Comparison of ENCODE assay signal across 8 mouse cellular contexts in the genomic region with DNA sequence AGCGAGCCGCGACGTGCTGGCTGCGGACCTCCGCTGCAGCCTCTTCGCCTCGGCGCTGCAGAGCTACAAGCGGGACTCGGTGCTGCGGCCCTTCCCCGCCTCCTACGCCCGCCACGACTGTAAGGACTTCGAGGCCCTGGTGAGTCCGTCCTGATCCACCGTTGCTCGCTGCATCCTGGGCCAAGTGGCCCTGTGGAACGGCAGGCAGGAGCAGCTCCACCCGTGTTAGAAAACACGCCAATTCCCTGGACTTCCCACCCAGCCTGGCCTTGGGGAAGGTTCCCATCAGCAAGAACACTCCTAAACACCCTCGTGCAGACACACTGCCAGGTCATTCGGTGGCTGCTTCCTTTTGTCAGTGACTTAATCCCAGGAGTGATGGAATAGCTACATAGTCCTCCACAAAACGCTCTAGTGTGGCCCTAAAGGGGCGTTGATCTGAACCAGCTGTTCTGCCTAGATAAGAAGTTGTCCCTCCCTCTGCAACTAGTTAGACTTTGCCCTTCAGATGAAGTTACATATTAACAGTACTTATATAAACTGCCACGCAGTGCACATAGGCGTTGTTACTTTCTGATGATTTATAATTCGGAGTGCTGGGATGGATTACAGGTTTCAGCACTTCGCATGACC. TPM values are rescaled to one million over a fixed set of nuclear protein-coding genes. Genes with fewer than 3 reads are reported as not detected.
A peak's percentile ranks its signal among the peaks of the same experiment; 100 is the strongest.
DNase-seq lines count a peak whose midpoint lies in the region; ATAC-seq and TF ChIP-seq lines count a peak whose summit lies in the region.

No protein-coding gene starts in this region.

- peak; percentile 12; the same call in 1 of the 2 replicates for ATAC-seq in hindbrain, embryonic 14.5 days (ENCODE audit: low FRiP score)
- ATAC-seq in liver, postnatal 0 days = peak; percentile 79
- ATAC-seq in stomach, embryonic 16.5 days (ENCODE audit: insufficient read depth, low FRiP score) = peak; percentile 80

- intact Hi-C loops in gastrocnemius, postnatal 14 days (cut with DNase I; ENCODE audit: low total_unique reads) = no loop called here

- WGBS in hindbrain, embryonic 14.5 days = 12% methylated on average over 31 of the region's 31 CpGs
- 3% methylated on average over 31 of the region's 31 CpGs for WGBS in liver, postnatal 0 days (ENCODE audit: insufficient replicate concordance)
- WGBS in stomach, embryonic 16.5 days = 2% methylated on average over 31 of the region's 31 CpGs

- no peak for TF ChIP-seq CTCF in layer of hippocampus, adult 2 months (conservative IDR thresholded peaks at IDR 0.05)
- TF ChIP-seq CTCF in liver, postnatal 0 days (IDR thresholded peaks at IDR 0.05; ENCODE audit: low read depth) = no peak

- peaks cover 12% of the 10 kb centered on the region for H3K4me1 ChIP-seq in hindbrain, embryonic 14.5 days (replicated peaks; ENCODE audit: control insufficient read depth, insufficient read depth, low read length)
- peaks cover 44% of the 10 kb centered on the region for H3K4me1 ChIP-seq in liver, postnatal 0 days (ENCODE audit: insufficient read depth)
- H3K4me1 ChIP-seq in stomach, embryonic 16.5 days (ENCODE audit: control insufficient read depth, insufficient read depth, low read length) = peaks cover 27% of the 10 kb centered on the region

- TF ChIP-seq EP300 in liver, postnatal 0 days (IDR thresholded peaks at IDR 0.05; ENCODE audit: low read depth) = peak; percentile 97

- H3K27ac ChIP-seq in layer of hippocampus, adult 2 months = peak overlapping the region; percentile 96
- H3K27ac ChIP-seq in hindbrain, embryonic 14.5 days = peak overlapping the region; percentile 84
- peak overlapping the region; percentile 99 for H3K27ac ChIP-seq in liver, postnatal 0 days (ENCODE audit: low read depth)
- H3K27ac ChIP-seq in stomach, embryonic 16.5 days (ENCODE audit: low read length) = peak overlapping the region; percentile 97

- H3K4me3 ChIP-seq in layer of hippocampus, adult 2 months = peak overlapping the region; percentile 60
- H3K4me3 ChIP-seq in hindbrain, embryonic 14.5 days (replicated peaks; ENCODE audit: low read length) = peak overlapping the region; percentile 59
- H3K4me3 ChIP-seq in liver, postnatal 0 days (ENCODE audit: low read depth, low read length) = peak overlapping the region; percentile 89
- H3K4me3 ChIP-seq in stomach, embryonic 16.5 days (replicated peaks; ENCODE audit: low read length) = peak overlapping the region; percentile 68

- DNase-seq in layer of hippocampus, adult 2 months (ENCODE audit: low spot score in 2 of 2) = peak in 1 of 2 experiments; percentile 34
- DNase-seq in layer of hippocampus, postnatal 25 days (ENCODE audit: extremely low spot score in 1 of 2, low spot score in 1 of 2) = no peak
- peak; percentile 67 for DNase-seq in embryo, embryonic 10.5 days (ENCODE audit: low spot score)
- no peak for DNase-seq in hindbrain, embryonic 14.5 days (ENCODE audit: low spot score)
- DNase-seq in liver, postnatal 0 days = peak; percentile 73
- DNase-seq in gastrocnemius, postnatal 14 days = no peak
- DNase-seq in frontal cortex, postnatal 14 days (ENCODE audit: low spot score in 2 of 2) = no peak

- H3K4me2 ChIP-seq in hindbrain, embryonic 14.5 days (replicated peaks) = peak overlapping the region; percentile 90
- H3K4me2 ChIP-seq in liver, postnatal 0 days (ENCODE audit: low read depth, low read length) = peak overlapping the region; percentile 99
- peak overlapping the region; percentile 96 for H3K4me2 ChIP-seq in stomach, embryonic 16.5 days (ENCODE audit: low read depth, low read length)

- H3K9me3 ChIP-seq in hindbrain, embryonic 14.5 days (ENCODE audit: control insufficient read depth, low read length) = no peaks in the 10 kb centered on the region
- H3K9me3 ChIP-seq in liver, postnatal 0 days (ENCODE audit: low read length) = no peaks in the 10 kb centered on the region
- H3K9me3 ChIP-seq in stomach, embryonic 16.5 days (replicated peaks; ENCODE audit: control insufficient read depth, low read length) = no peaks in the 10 kb centered on the region

- H3K27me3 ChIP-seq in hindbrain, embryonic 14.5 days (ENCODE audit: control insufficient read depth, insufficient read depth, low read length) = no peaks in the 10 kb centered on the region
- H3K27me3 ChIP-seq in liver, postnatal 0 days (ENCODE audit: insufficient read depth, low read length) = no peaks in the 10 kb centered on the region
- no peaks in the 10 kb centered on the region; the same call in 1 of the 2 replicates for H3K27me3 ChIP-seq in stomach, embryonic 16.5 days (ENCODE audit: control insufficient read depth, insufficient read depth, low read length)

- no peaks in the 10 kb centered on the region for H3K36me3 ChIP-seq in hindbrain, embryonic 14.5 days (replicated peaks; ENCODE audit: control insufficient read depth, insufficient read depth)
- no peaks in the 10 kb centered on the region for H3K36me3 ChIP-seq in liver, postnatal 0 days (replicated peaks; ENCODE audit: insufficient read depth, low read length)
- no peaks in the 10 kb centered on the region for H3K36me3 ChIP-seq in stomach, embryonic 16.5 days (ENCODE audit: control insufficient read depth, insufficient read depth, low read length)

- peak overlapping the region; percentile 82 for H3K9ac ChIP-seq in hindbrain, embryonic 14.5 days
- H3K9ac ChIP-seq in liver, postnatal 0 days (replicated peaks) = peak overlapping the region; percentile 95
- H3K9ac ChIP-seq in stomach, embryonic 16.5 days (ENCODE audit: low read length) = peak overlapping the region; percentile 91

RNA-seq across cellular contexts. Expression of a gene that starts 20.5 kb away (rescaled TPM):
- total RNA-seq in layer of hippocampus, adult 2 months (2021) = 1 to 10 TPM; 5.0 to 5.1 TPM
- 1 to 10 TPM; 3.7 to 4.6 TPM for total RNA-seq in layer of hippocampus, postnatal 25 days (2021)
- polyA plus RNA-seq in hindbrain, embryonic 14.5 days (2014; fragmentation: Nextera tagmentation; extraction: Ambion mirVana) = 6.3 and 7.9 TPM in 2 replicates
- 11.7 and 12.0 TPM in 2 replicates for polyA plus RNA-seq in liver, postnatal 0 days (2015; fragmentation: Nextera tagmentation; extraction: Ambion mirVana)
- 7.5 and 7.6 TPM in 2 replicates for polyA plus RNA-seq in stomach, embryonic 16.5 days (2015; fragmentation: Nextera tagmentation; extraction: Ambion mirVana)
- total RNA-seq in gastrocnemius, postnatal 14 days (2021) = 1 to 10 TPM; 4.9 to 5.4 TPM

RNA-seq across cellular contexts. Expression of a gene that starts 49.4 kb away (rescaled TPM):
- total RNA-seq in layer of hippocampus, adult 2 months (2021) = under 1 TPM in 1 of 2 experiments, not detected in 1; 0.26 TPM
- not detected for total RNA-seq in layer of hippocampus, postnatal 25 days (2021)
- 0.33 and 0.84 TPM in 2 replicates for polyA plus RNA-seq in hindbrain, embryonic 14.5 days (2014; fragmentation: Nextera tagmentation; extraction: Ambion mirVana)
- polyA plus RNA-seq in liver, postnatal 0 days (2015; fragmentation: Nextera tagmentation; extraction: Ambion mirVana) = 0.06 and 0.08 TPM in 2 replicates
- 0.81 and 0.90 TPM in 2 replicates for polyA plus RNA-seq in stomach, embryonic 16.5 days (2015; fragmentation: Nextera tagmentation; extraction: Ambion mirVana)
- 100 to 1,000 TPM in 1 of 2 experiments, 10 to 100 TPM in 1; 63.1 to 122 TPM for total RNA-seq in gastrocnemius, postnatal 14 days (2021)

Comparison
In these comparisons a context has a peak if more than half of its experiments do, and no peak if none do; other contexts are left out.
1. DNase-seq: peak in embryo, embryonic 10.5 days (single experiment) and liver, postnatal 0 days (single experiment); none in layer of hippocampus, postnatal 25 days (0 of 2), hindbrain, embryonic 14.5 days (single experiment), gastrocnemius, postnatal 14 days (single experiment) and frontal cortex, postnatal 14 days (0 of 2).
2. ATAC-seq: peak in every context shown above with its lines; median percentile 80 in stomach, embryonic 16.5 days; 79 in liver, postnatal 0 days; 12 in hindbrain, embryonic 14.5 days.
3. RNA of a gene that starts 49.4 kb away (total RNA-seq): 63.1 to 122 TPM in gastrocnemius, postnatal 14 days; 0.26 TPM in layer of hippocampus, adult 2 months and not detected in layer of hippocampus, postnatal 25 days; every median in the first group is over 10 times any median in the second.
4. Peak in every context shown above with its lines, with median percentiles within 50 percentile points of each other: H3K27ac ChIP-seq, H3K4me3 ChIP-seq, H3K4me2 ChIP-seq and H3K9ac ChIP-seq.